In the genomic region with DNA sequence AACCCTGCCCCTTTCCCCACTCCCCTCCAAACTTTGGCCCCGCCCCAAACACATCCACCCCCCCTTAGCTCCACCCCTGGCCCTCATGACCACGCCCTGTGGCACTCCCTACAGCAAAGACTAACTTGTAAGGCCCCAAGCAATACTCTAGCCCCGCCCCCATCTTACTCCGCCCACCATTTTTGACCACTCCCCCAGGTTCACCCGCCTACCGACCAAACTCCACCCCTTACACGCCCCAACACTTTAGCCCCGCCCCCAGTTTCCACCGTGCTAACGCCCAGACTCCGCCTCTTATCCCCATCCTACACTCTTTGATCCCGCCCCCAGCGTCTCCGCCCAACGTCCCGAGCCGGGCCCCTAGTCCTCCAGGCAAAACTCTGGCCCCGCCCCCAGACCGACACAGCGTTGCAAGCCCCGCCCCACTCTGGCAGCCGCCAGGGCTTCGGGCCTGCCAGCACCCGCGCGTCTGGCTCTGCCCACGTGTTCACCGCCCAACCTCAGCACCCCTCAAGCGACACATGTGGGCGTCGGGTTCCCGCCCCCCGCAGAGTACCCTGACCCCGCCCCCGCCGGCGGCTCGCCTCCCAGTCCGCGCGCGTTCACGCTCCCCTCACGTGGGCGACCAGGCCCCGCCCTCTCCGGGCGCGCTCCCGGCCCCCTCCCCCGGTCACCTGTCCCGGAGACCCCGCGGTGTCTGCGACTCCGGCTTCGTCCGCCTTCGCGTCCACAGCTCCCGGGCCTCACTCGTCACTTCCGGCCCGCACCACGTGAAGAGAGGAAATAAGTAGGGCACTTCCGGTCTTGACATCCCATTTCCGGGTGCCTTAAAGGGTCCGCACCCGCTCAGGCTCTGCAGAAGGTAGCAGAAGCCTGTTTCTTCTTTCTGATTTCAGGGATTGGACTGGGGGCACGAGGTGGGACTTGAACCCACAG, we compare ENCODE assay signal across 8 mouse cellular contexts. TPM values are rescaled to one million over a fixed set of nuclear protein-coding genes. Genes with fewer than 3 reads are reported as not detected.
DNase-seq lines count a peak whose midpoint lies in the region; ATAC-seq and TF ChIP-seq lines count a peak whose summit lies in the region.

Ccdc9 (minus strand) TSS at position 770 of the 936 bp plus-strand sequence.

- no peaks in the 10 kb centered on the region for H3K27me3 ChIP-seq in embryonic facial prominence, embryonic 13.5 days
- H3K27me3 ChIP-seq in heart, adult 2 months (ENCODE audit: control insufficient read depth, insufficient read depth, low read length): no peaks in the 10 kb centered on the region
- H3K27me3 ChIP-seq in limb, embryonic 13.5 days: no peaks in the 10 kb centered on the region
- H3K27me3 ChIP-seq in midbrain, embryonic 16.5 days (ENCODE audit: control insufficient read depth, insufficient read depth, low read depth, low read length): no peaks in the 10 kb centered on the region

- TF ChIP-seq POLR2A in heart, adult 2 months (IDR thresholded peaks at IDR 0.05; ENCODE audit: insufficient read depth, low read depth, low read length): peak; percentile 54; the same call in 1 of the 2 replicates

- H3K27ac ChIP-seq in embryonic facial prominence, embryonic 13.5 days: peak within 1 kb of the TSS; percentile 98
- H3K27ac ChIP-seq in heart, adult 2 months: peak within 1 kb of the TSS; percentile 99
- H3K27ac ChIP-seq in limb, embryonic 13.5 days: peak within 1 kb of the TSS; percentile 95
- peak within 1 kb of the TSS; percentile 93 for H3K27ac ChIP-seq in midbrain, embryonic 16.5 days (ENCODE audit: low read length)

- H3K9me3 ChIP-seq in embryonic facial prominence, embryonic 13.5 days: no peaks in the 10 kb centered on the region
- H3K9me3 ChIP-seq in limb, embryonic 13.5 days: no peaks in the 10 kb centered on the region
- no peaks in the 10 kb centered on the region for H3K9me3 ChIP-seq in midbrain, embryonic 16.5 days (replicated peaks; ENCODE audit: control insufficient read depth, low read length, poor library complexity, severe bottlenecking)

- peaks cover 30% of the 10 kb centered on the region for H3K36me3 ChIP-seq in embryonic facial prominence, embryonic 13.5 days
- no peaks in the 10 kb centered on the region for H3K36me3 ChIP-seq in heart, adult 2 months (ENCODE audit: control insufficient read depth, insufficient read depth, low read length)
- peaks cover 29% of the 10 kb centered on the region for H3K36me3 ChIP-seq in limb, embryonic 13.5 days
- peaks cover 3% of the 10 kb centered on the region; the same call in 1 of the 2 replicates for H3K36me3 ChIP-seq in midbrain, embryonic 16.5 days (ENCODE audit: control insufficient read depth, insufficient read depth, low read length)

- 1% methylated on average over 70 of the region's 70 CpGs for WGBS in embryonic facial prominence, embryonic 13.5 days
- WGBS in heart, adult 2 months: 1% methylated on average over 63 of the region's 70 CpGs
- under 1% methylated on average over 70 of the region's 70 CpGs for WGBS in limb, embryonic 13.5 days
- under 1% methylated on average over 69 of the region's 70 CpGs for WGBS in midbrain, embryonic 16.5 days

- peak; percentile 42; the same call in 1 of the 2 replicates for TF ChIP-seq EP300 in heart, adult 2 months (IDR thresholded peaks at IDR 0.05; ENCODE audit: insufficient read depth, low read depth, low read length)

- peak within 1 kb of the TSS; percentile 64 for H3K4me2 ChIP-seq in embryonic facial prominence, embryonic 13.5 days
- H3K4me2 ChIP-seq in limb, embryonic 13.5 days (replicated peaks): peak within 1 kb of the TSS; percentile 66
- peak within 1 kb of the TSS; percentile 61 for H3K4me2 ChIP-seq in midbrain, embryonic 16.5 days (ENCODE audit: low read length)

- peak within 1 kb of the TSS; percentile 80 for H3K9ac ChIP-seq in embryonic facial prominence, embryonic 13.5 days
- H3K9ac ChIP-seq in heart, adult 2 months (ENCODE audit: low read depth, low read length): peak within 1 kb of the TSS; percentile 85
- peak within 1 kb of the TSS; percentile 79 for H3K9ac ChIP-seq in limb, embryonic 13.5 days
- peak within 1 kb of the TSS; percentile 75 for H3K9ac ChIP-seq in midbrain, embryonic 16.5 days (ENCODE audit: low read depth, low read length)

- peak; percentile 98 for DNase-seq in 3134 (ENCODE audit: extremely low read depth, insufficient read length, low spot score)
- peak; percentile 100 for DNase-seq in adrenal gland, postnatal 36 days
- peak; percentile 99 to 100 for DNase-seq in heart, adult 2 months
- peak; percentile 99 to 100 for DNase-seq in kidney, adult 8-10 months
- DNase-seq in spleen, postnatal 10 days (ENCODE audit: low spot score in 2 of 2): peak; percentile 98 to 100

- peak within 1 kb of the TSS; percentile 64 for H3K4me3 ChIP-seq in embryonic facial prominence, embryonic 13.5 days
- H3K4me3 ChIP-seq in heart, adult 2 months: peak within 1 kb of the TSS; percentile 84
- peak within 1 kb of the TSS; percentile 61 for H3K4me3 ChIP-seq in limb, embryonic 13.5 days
- peak within 1 kb of the TSS; percentile 69 for H3K4me3 ChIP-seq in midbrain, embryonic 16.5 days (ENCODE audit: low read depth, low read length)

- intact Hi-C loops in heart, adult 2 months (cut with DNase I): loop anchor here (10.0 kb wide), 1 partner anchor 341 kb away; the partner anchor contains the start of gene Nop53

- no peaks in the 10 kb centered on the region for H3K79me2 ChIP-seq in heart, adult 2 months (replicated peaks; ENCODE audit: control insufficient read depth, insufficient read depth, low read length)

- peaks cover 15% of the 10 kb centered on the region for H3K4me1 ChIP-seq in embryonic facial prominence, embryonic 13.5 days
- H3K4me1 ChIP-seq in heart, adult 2 months (ENCODE audit: control insufficient read depth, insufficient read depth, low read length): peaks cover 1% of the 10 kb centered on the region; the same call in 1 of the 2 replicates
- H3K4me1 ChIP-seq in limb, embryonic 13.5 days: peaks cover 12% of the 10 kb centered on the region
- H3K4me1 ChIP-seq in midbrain, embryonic 16.5 days (ENCODE audit: control insufficient read depth, insufficient read depth, low read length): peaks cover 11% of the 10 kb centered on the region

- TF ChIP-seq CTCF in heart, adult 2 months (IDR thresholded peaks at IDR 0.05): no peak

- peak; percentile 89 for ATAC-seq in embryonic facial prominence, embryonic 13.5 days (ENCODE audit: insufficient number of reproducible peaks, insufficient read depth, low FRiP score, low TSS enrichment, low read depth)
- ATAC-seq in limb, embryonic 13.5 days (ENCODE audit: low FRiP score, low read depth): peak; percentile 91
- ATAC-seq in midbrain, embryonic 16.5 days: peak; percentile 95

RNA-seq across cellular contexts. Expression of gene Ccdc9, which starts in this region (rescaled TPM):
- total RNA-seq in adrenal gland, postnatal 36 days (2021): 10 to 100 TPM; 59.5 to 73.6 TPM
- 31.0 and 32.9 TPM in 2 replicates for polyA plus RNA-seq in embryonic facial prominence, embryonic 13.5 days (2015; fragmentation: Nextera tagmentation; extraction: Ambion mirVana)
- 10 to 100 TPM; 33.1 to 46.7 TPM for total RNA-seq in heart, adult 2 months (2021)
- 21.8 and 22.1 TPM in 2 replicates for polyA plus RNA-seq in heart, adult 2 months (2012; rRNA removed)
- 26.1 and 29.2 TPM in 2 replicates for polyA plus RNA-seq in limb, embryonic 13.5 days (2015; fragmentation: Nextera tagmentation; extraction: Ambion mirVana)
- polyA plus RNA-seq in midbrain, embryonic 16.5 days (2015; fragmentation: Nextera tagmentation; extraction: Ambion mirVana): 22.1 and 25.4 TPM in 2 replicates

Comparison
In these comparisons a context has a peak if more than half of its experiments do, and no peak if none do; other contexts are left out.
1. Peak in every context shown above with its lines: DNase-seq, ATAC-seq, H3K4me3 ChIP-seq and H3K27ac ChIP-seq.